Mouse (Mus musculus) gastrocnemius, adult 8-10 months (tissue): ENCODE data around the gene Col4a4. TPM values are rescaled to one million over a fixed set of nuclear protein-coding genes. Genes with fewer than 3 reads are reported as not detected.
A peak's percentile ranks its signal among the peaks of the same experiment; 100 is the strongest.

Source experiments
- DNase-seq, 2 experiments: peaks; one replicate each; pipeline ENCODE4 v3.0.0; 2022; ENCODE audit warnings: low spot score in 2 of 2
- total RNA-seq, 4 experiments: library from RNA; stranded (reverse); gene quantifications; 2 replicates each; pipeline ENCODE4 v1.2.4; 2022

Gene Col4a4
- total RNA-seq, 4 experiments from 2014 or later: 0.39 to 0.97 (median 0.74) TPM

DNA sequence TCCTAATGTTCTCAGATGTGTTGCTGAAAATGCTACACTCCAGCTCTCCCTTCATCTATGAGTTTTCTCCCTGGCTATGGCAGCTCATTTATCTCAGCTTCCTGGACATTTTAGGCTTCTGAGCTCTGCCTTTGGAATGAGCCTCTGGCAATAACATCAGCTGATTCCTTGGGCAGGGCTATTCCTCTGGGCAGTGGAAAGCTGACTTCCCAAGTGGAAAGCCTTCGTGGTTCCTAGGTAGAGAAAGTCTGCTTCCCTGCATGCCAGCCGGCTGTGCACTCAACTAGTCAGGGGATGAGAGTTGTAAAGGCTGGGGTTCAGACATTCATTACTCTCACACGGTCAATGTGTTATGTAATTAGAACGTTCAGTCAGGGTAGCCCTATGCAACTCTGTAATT lies 8.3 kb downstream of the Col4a4 start:
- DNase-seq: no peak

DNA sequence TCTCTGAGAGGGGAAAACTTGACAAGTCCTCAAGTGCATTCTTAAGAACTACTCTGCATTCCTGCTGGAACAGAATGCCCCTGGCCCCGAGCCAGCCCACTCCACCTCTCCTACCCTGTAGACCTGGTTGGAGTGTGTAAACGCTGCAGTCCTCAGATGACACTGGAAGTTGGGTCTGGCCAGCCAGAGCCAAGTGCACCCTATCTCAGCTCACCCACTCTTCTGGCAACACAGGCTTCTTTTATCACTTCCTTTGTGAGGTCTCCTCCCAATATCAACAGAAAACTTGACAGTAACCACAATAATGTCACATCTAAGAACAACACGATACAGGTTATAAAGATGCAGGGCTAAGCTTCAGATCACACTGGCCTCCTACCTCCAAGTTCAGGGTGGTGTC lies 8.7 kb downstream of the Col4a4 start:
- DNase-seq: peak in 1 of 2 experiments; percentile 6

DNA sequence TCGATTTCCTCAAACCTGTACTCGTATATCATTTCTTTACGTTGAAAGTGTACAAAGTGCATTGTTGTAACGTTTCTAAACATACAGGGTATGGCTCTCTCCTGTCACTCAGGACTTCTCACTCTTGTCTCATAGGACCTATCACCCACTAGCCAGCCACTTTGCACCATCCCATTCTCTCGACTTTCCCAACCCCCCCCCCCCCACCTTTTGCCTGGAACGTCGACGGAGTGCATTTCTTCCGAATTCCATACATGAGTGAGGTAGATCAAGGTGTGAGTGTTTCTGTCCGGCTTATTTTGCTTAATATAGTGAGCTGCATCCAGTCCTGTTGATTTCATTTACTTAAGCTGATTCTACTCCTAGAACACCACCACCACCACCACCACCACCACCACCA lies 9.3 kb downstream of the Col4a4 start:
- no peak for DNase-seq

DNA sequence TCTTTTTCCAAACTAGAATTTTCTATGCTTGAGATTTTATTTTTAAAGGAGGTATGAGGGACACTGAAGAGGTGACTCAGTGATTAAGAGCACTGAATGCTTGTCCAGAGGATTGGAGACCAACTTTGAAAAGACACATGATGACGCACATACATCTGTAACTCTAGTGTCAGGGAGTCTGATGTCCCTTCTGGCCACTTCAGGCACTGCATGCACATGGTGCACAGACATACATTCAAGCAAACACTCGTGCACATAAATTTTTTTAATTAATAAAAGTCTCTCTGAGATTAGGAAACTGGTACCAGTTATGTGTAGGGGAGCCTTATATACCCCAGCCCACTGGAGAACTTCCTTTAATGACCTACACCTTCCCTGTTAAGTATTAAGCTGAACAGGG lies 10.5 kb downstream of the Col4a4 start:
- DNase-seq: no peak

DNA sequence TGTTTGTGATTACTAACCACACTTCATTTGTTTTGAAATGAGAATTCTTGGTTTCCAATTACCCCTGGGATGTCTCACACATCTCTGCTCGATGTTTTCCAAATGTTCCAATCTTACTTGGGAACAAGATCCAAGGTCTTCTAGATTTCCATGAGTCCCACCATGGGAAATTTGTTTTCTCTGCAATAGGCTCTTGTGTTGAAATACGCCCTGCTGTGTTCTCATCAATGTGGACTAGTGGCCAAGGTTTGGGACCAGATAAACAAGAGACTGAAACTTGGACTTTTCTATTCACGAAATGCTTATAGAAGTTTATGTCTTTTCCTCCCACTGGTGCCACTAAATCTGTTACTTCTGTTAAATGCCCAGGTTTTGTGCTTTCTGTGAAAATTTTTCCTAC lies 11.0 kb downstream of the Col4a4 start:
- DNase-seq: no peak

DNA sequence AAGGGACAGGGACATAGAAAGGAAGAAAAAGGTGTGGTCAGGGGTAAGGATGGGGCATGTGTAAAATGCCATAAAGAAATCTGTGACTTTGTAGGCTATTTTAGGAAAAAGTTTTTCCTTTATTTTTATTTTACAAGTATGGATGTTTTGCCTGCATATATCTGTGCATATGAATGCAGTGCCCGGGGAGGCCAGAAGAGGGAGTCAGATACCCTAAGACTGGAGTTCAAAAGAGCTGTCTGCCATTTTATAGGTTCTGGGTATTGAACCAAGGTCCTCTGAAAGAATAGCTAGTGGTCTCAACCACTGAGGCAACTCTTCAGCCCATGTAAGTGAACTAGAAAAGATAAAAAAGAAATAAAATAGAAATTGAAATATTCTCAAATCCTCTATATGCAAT lies 14.9 kb downstream of the Col4a4 start:
- no peak for DNase-seq

DNA sequence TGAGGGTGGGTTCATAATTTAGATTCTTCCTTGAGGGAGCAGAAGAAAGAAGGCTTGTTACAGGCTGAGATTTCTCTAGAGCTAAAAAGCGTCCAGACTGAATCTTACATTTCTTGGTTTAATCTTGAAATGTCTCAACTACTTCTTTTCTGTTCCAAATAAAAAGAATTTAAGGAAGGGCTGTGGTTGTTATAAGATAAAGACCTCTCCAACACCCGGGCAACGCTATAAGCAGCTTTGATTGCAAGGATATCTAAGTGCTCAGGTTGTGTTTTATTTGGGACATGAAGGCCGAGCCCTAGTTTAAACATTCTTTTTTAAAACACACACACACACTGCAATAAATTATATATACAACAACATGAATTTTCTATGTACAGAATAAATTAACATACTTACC lies 17.2 kb downstream of the Col4a4 start:
- DNase-seq: no peak

DNA sequence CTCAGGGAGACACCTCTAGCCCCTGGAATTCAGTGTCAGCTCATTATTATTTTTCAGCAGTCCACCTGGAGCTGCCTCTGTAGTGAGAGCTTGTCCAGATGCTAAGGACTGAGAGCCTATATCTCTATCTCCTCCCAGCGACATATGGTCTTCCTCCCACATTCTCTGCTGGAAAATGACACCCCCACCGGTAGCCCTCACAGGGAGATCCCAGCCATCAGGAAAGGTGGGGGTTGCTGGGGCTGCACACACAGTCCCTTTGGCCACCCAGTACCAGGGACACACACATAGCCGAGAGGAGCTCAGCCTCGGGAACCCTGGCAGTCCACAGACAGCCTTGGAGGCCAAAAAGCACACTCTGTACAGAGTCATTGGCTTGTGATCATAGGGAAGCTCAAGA lies 26.4 kb downstream of the Col4a4 start:
- no peak for DNase-seq

DNA sequence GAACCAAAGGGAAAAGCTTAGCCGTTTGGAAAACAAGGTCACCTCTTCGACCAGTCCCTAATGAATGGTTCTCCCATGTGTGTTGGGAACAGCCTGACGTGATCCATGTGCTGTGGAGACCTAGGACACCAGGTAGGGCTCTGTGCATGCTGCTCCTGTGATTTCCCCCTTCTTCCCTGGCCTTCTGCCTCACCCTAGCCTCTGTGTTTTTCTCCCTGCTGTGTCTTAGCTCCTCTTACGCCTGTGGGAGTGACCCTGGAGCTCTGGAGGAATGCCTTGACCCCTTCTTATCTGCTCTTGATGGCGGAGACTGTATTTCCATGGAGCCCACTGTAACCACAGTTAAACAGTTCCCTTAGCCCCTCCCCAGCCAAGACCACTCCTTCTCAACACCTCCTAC lies 31.8 kb downstream of the Col4a4 start:
- no peak for DNase-seq

DNA sequence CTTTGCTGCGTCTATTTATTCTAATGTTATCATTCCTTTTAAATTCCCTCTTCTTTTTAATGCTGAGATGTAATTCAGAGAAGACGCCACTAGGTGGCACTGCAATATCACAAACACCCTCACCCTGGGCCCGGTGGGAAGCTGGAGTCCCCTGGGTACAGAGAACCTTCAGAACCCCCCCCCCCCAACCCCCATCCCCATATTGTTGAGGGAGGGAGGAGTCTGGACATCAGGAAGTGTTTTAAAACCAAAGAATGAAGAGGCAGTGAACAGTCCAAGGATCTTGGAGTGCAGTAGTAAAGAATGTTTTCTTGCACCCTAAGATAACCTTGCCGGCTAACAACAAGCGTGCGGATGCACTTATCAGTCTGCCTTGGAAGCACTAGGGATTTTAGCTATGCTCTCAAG lies 32.2 kb downstream of the Col4a4 start:
- DNase-seq: no peak

DNA sequence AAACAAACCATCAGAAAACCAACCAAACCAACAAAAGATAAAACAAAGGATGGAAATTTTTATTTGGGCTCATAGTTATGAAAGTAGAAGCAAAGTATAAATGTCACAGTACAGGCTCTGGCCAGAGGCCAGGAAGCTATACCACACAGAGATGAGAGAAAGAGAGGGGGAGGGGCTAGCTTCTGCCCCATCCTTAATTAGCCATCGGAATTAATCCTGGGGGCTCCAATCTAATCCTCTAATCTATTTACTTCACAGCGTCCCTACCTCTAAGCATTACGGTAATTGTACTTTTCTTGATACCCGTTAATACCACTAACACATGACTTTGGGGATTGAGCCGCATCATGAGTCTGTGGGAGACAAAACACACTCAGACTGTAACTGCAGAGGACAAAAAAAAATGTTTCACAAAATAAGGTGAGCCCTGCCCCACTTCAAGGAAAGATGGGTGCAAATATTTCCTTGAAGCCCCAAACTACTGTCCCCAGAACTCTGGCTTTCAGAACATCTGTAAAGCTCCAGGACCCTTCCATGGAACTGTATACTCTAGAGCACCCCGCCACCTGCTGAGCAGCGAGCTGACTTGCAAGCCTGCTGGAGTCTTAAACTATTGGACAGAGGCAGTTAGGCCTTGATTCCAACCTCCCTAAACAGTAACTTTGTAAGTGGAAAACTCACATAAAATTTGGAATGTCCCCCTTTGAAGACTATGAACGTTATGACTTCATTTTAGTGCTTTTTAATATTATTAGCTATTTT lies 41.3 kb downstream of the Col4a4 start:
- no peak for DNase-seq

DNA sequence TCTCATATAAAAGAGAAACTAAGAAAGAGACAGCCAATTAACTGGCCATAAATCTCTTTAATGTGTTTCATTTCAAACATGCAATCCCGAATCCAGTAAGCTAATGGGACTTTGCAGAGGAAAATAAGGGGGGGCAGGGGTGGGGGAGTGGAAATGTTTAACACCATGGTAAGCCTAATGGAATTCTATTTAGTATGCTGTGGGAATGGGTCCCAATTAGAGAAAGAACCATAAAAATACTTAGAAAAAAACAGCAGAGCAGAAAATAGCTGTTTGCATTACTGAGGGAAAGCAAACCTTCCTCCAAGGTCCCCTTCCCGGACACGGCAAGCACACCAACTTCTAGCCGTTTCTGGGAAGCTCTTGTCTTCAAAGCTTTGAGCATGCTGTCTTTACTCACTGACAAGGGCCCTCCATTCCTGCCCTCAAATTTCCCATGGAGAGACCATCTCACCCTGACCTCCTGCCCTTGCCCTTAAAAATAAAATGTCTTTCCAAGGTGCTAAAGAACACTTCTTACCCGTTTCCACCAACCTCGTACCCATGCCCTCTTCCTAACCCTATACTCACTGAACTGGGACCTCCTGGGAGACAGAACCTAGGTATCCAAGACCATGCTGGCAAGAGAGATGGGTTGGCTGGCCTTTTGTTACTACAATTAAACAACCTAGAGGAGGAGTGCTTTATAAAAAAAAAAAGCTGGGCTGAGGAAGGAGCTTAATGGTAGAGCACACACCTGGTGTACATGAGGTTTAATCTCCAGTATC lies 42.0 kb downstream of the Col4a4 start:
- DNase-seq: no peak

DNA sequence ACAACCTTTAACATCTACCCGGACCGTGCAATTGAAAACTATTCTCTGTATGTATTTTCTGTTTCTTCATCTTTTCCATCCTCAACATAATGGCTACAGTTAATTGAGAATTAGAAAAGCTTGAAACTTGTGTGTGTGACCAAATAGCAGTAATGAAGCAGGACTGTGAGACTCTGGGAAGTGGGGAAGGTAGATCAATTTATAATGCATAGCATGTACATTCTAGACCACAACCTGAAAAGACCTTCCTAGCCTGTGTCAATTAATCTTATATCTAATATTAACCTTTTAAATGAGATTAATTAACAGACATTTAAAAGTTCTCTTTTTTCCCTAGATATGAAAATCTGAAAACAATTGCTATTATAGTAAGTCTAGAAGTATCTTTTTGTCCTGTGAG lies 42.7 kb downstream of the Col4a4 start:
- no peak for DNase-seq

DNA sequence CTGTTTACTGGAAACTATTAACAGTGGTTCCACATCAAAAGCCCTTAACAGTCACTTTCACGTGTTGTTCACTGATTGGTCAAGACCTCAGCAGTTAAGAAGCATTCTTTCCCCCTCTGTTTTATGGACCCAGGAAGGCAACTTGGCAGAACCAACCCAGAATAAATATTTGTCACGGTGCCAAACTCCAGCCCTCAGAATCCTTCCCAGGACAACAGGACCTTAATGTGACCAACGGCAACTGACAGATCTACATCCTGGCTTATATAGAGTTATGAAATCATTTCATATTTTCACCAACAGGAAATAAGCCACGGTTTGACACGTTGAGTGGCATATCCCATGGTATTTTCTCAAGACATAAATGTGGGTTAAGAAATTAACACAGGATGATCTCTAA lies 46.6 kb downstream of the Col4a4 start:
- DNase-seq: no peak

DNA sequence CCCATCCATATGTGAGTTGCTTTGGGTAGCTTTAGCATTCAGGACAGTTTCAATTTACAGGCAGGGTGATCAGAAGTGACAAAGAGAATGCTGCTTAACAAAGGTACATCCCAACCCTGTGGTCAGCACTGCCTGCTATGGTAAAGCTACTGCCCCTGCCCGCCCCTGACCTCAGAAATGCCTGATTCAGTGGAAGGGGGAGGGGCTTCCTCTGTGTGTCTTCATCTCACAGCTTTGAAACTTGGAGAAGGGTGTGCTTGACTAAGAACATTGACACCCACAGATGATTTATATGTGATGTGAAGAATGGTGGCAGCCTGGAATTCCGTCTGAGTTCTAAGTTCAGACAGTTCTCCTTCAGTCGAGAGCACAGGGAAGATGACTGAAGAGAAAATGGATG lies 48.8 kb downstream of the Col4a4 start:
- DNase-seq: no peak

DNA sequence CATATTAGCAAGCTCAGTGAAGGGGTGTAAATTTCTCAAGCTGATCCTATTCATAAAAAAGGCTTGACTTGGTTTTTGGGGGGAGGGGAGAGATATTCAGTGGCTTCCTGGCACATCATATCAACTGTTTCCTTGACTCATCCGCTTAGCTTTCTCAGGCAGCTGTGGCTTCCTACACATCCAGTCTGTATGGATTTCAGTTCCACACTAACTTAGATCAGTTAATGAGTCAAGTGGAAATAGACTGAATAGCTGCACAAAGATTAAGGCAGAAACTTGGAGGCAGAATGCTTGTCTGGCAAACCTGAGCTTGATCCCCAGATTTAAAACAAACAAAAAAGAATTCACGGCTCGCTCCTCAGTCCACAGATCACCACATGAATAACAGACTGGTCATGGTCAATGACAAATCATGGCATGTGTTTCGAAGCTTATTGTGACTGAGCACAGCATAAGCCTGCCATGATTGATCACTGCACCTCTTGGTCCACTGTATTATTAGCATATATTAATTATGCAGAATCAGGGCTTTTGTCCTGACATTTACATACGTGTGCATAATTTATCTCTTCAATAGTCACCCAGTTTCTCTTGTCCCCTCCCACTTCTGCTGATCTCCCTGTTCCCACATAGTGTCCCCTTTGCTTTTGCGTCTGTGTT lies 50.0 kb downstream of the Col4a4 start:
- DNase-seq: no peak

DNA sequence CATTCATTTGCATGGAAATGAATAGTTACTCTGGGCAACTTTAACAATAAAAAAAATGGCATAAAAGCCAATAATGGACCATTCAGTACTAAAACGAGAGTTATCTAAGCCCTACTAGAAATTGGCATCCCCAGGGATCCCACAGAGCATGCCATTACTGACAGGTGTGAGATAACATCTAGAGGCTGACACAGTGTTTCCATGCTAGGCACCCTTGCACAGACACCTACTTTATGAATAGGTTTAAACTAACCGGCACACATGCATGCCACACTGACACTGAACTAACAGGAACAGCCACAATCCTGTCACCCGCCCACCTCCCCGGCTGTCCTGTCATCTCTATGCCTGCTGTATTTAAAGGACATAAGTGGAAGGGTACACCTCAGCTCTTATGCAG lies 58.7 kb downstream of the Col4a4 start:
- DNase-seq: no peak

DNA sequence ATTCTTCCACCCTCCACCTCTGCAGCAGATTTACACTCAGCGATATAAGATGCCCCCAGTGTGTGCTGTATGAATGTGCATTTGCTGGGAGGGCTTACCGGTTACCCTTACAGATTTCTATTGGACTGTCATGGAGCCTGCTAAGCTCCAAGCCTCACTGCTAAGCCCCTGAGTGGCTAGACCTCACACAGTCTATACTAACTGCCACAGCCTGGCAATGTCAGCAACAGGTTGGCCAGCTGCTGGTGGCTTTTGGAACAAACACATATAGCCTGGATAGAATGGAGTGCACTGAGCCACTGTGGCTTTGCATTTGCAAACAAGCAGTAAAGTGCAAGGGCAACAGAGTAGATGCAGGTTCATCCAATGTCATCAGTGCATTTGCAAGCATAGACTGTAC lies 94.7 kb downstream of the Col4a4 start:
- no peak for DNase-seq

DNA sequence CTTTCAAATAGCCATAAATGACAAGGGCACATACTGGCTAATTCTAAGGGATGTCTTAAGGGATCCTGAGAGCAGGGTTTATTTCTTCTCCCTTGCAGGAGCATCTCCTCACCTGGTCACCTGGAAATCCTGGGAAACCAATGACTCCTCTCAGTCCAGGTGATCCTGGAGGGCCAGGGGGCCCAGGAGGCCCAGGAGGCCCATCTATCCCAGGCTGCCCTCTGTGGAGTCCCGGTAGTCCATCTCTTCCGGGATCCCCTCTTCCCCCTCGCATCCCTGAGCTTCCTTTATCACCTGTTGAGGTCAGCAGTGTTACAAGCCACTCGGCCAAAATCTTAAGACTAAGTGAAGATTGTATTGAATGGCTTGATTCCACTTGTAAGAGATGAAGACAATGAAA lies 100.3 kb downstream of the Col4a4 start:
- no peak for DNase-seq

DNA sequence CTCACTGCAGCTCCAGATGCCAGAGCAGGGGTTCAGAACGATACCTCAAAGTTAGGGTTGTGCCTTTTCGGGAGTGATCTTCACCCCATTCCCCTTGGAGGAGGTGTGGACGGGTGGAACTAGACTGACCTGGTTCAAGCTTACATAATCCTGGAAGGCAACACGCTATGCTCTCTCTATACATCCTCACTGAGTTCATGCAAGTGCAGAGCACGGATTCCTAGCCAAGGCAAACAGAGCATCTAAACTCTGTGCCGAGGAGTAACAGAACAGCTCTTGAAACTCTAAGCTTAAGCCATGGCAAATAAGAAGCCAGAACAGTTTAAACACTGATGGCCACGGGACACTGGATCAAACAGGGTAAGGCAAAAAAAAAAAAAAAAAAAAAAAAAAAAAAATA lies 104.3 kb downstream of the Col4a4 start:
- DNase-seq: no peak

DNA sequence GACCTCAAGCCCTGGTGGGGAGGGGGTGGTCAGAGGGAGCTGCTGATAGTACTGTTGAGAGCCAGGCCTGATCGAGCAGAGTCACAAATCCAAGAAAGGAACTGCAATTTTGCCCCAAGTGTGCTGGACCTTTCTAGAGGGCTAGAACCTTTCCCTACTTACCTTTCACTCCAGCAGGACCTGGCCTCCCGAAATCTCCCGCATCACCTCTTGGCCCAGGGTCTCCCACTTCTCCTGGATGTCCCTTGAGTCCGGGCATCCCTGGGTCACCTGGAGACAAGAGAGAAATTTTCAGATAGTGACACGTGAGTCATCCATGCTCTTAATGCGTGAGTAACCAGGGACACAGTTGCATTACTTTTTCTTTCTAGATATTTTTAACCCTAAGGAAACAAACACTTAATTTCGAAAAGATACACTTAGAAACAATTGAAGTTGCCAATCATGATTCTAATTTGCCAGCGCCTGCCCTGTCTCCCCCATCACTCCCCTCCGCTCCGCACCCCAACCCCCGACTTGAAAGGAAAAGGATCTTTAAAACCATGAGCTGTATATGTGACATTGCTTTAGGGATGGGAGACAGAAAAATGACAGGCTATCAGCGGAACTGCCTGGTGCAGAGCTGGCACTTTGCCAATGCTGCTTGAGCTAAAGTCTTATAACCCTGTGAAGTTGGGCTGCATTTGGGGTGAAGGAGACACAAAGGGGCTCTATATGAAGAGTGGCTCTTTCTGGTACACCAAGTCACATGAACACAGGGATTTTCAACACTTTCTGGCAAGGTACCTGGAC lies 106.8 kb downstream of the Col4a4 start:
- DNase-seq: no peak

DNA sequence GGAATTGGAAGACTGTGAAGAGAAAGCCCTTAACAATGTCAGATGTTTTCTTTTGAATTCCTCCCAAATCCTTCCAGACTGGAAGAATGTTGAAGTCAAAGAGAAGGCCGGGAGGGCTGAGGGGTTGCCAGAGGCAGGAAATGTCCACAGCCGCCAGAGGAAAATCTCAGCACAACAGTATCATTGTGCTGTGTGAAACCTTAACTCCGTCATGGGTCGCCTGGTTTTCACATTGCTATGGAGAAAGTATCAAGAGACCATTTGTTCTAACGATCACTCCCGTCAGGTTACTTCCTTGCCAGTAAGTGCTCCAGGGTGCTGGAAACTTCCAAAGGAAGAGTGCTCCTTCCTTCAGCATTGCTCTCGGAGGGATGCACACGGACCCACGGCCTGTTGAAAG lies 109.9 kb downstream of the Col4a4 start:
- peak in 1 of 2 experiments; percentile 22 for DNase-seq
